Mouse (Mus musculus) cerebellum, adult 2 months (tissue): Measurements from ENCODE around the gene Aox2. TPM values are rescaled to one million over a fixed set of nuclear protein-coding genes. Genes with fewer than 3 reads are reported as not detected.

Experiments used
- DNase-seq, 2 experiments: peaks; one replicate each; pipeline ENCODE4 v3.0.0; 2021
- H3K27ac ChIP-seq: fragments of 200-500 bp; 2 replicates; pipeline ENCODE4 v1.5.1; 2012; ENCODE audit warnings: low read length, control low read depth, inconsistent platforms; ENCODE audit not compliant: insufficient read depth
- H3K27me3 ChIP-seq: fragments of 200-500 bp; 2 replicates; pipeline ENCODE4 v1.6.1; 2012; ENCODE audit warnings: inconsistent platforms, mild to moderate bottlenecking, low read length, moderate library complexity; ENCODE audit not compliant: control insufficient read depth, insufficient read depth
- H3K4me1 ChIP-seq: fragments of 200-500 bp; 2 replicates; pipeline ENCODE4 v1.6.1; 2011; ENCODE audit warnings: low read length; ENCODE audit not compliant: control insufficient read depth, insufficient read depth
- H3K4me3 ChIP-seq: fragments of 200-500 bp; replicated peaks from 2 replicates; pipeline ENCODE3; 2011; ENCODE audit warnings: mild to moderate bottlenecking, low read depth, low read length, control low read depth; ENCODE audit not compliant: insufficient read depth
- CTCF ChIP-seq: fragments of 200-500 bp; IDR thresholded peaks from 2 replicates; pipeline ENCODE4 v1.5.1; 2011; ENCODE audit warnings: low read depth, mild to moderate bottlenecking, control low read depth, low read length, moderate library complexity, borderline replicate concordance; ENCODE audit not compliant: insufficient read depth
- POLR2A ChIP-seq: fragments of 200-500 bp; IDR thresholded peaks from 2 replicates; pipeline ENCODE4 v1.6.1; 2011; ENCODE audit warnings: low read length, control low read depth, borderline replicate concordance; ENCODE audit not compliant: insufficient read depth
- WGBS: fragments of 180-500 bp; shearing (Covaris S2); methylation state at CpG from one replicate; pipeline ENCODE4 v1.1.7; 2018; 5-methylcytosine and 5-hydroxymethylcytosine counted together
- polyA plus RNA-seq: library from polyadenylated mRNA; depleted of rRNA; stranded (reverse); fragments of >200 nt; gene quantifications from 2 replicates; pipeline ENCODE4 v1.2.3, GENCODE M21; 2012

Aox2 gene
- polyA plus RNA-seq, 1 experiment, result 0.03 TPM

DNA sequence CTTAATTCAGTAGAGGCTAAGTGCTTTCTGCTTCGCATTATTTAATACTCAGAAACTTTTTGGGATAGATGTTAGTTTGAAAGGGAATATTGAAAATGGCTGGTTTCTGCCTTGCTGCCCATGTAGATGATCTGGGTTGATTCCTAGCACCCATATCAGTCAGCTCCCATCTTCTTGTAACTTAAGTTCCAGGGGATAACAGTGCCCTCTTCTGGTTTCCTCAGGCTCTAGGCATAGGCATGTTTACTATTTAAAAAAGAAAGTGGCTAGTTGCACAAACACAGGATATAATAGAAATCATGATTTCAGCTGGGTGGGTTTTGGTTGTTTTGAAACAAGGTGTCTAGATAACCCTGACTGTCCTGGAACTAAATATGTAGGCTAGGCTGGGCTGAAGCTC lies 118.1 kb downstream of the Aox2 start:
- DNase-seq, result no peak
- Histone ChIP-seq H3K4me1 (no peaks in the 10 kb centered on the region; the same call in 1 of the 2 replicates), H3K27me3 (no peaks in the 10 kb centered on the region), H3K4me3 (no peak overlapping the region), H3K27ac (no peak overlapping the region)
- 97% methylated on average over 1 of the region's 1 CpGs for WGBS
- no peak for TF ChIP-seq CTCF
- TF ChIP-seq POLR2A, result no peak

DNA sequence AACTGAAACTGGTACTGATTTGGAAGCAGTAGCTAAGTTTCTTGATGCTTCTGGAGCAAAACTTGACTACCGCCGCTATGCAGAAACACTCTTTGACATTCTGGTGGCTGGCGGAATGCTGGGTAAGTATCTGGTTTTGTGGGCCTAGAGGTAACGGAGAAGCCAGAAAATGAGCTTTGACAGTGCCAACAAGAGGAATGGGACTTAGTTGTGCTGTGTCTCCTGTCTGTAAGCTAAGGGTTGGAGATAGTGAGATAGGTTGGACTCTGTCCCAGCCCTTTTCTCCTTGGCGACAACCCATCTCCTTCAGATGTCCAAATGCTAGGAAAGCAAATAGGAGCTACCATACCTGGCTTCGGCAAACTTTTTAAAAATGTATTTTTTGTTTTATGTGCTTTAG lies 119.6 kb downstream of the Aox2 start:
- H3K27me3 ChIP-seq, result no peaks in the 10 kb centered on the region
- no peak overlapping the region for H3K4me3 ChIP-seq
- WGBS, result 71% methylated on average over 6 of the region's 6 CpGs
- no peak overlapping the region for H3K27ac ChIP-seq
- no peak for TF ChIP-seq CTCF
- no peak for TF ChIP-seq POLR2A
- H3K4me1 ChIP-seq, result no peaks in the 10 kb centered on the region; the same call in 1 of the 2 replicates
- no peak for DNase-seq

DNA sequence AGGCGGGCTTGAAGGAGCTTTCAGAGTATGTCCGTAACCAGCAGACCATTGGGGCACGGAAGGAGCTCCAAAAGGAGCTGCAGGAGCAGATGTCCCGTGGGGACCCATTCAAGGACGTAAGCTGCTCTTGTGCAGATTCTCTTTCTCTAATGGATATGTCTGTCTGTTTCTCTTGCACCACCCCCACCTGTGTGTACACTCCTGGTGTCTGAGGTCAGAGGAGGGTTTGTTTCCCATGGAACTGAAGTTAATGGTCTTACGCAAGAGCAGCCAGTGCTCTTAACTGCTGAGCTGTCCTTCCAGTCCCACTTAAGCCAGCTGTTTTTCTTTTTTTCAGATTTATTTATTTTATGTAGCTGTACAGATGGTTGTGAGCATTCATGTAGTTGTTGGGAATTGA lies 123.3 kb downstream of the Aox2 start:
- H3K4me3 ChIP-seq, result no peak overlapping the region
- H3K27me3 ChIP-seq, result no peaks in the 10 kb centered on the region
- WGBS, result 86% methylated on average over 6 of the region's 6 CpGs
- no peak for DNase-seq
- H3K27ac ChIP-seq, result no peak overlapping the region
- no peaks in the 10 kb centered on the region for H3K4me1 ChIP-seq
- TF ChIP-seq POLR2A (no peak), CTCF (no peak)

DNA sequence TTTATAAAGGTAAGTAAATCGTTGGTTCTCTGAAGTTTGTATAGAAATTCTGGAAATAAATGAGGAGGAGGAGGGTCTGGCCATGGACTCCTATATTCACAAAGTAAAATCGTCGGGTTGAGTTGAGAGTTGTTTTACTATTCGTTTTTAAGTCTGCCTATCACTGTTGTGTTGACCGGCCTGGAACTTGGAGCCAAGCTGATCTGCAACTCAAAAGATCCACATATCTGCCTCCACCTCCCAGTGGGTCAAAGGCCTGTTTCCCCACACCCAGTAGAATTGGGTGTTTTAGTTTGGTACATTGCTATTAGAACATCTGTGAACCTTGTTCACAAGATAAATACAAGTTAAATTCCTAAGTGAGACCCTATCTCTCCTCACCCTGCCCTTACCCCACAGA lies 125.6 kb downstream of the Aox2 start:
- 94% methylated on average over 5 of the region's 5 CpGs for WGBS
- no peaks in the 10 kb centered on the region for H3K4me1 ChIP-seq
- DNase-seq, result no peak
- TF ChIP-seq CTCF, result no peak
- no peak for TF ChIP-seq POLR2A
- no peak overlapping the region for H3K27ac ChIP-seq
- H3K27me3 ChIP-seq, result no peaks in the 10 kb centered on the region
- no peak overlapping the region for H3K4me3 ChIP-seq

DNA sequence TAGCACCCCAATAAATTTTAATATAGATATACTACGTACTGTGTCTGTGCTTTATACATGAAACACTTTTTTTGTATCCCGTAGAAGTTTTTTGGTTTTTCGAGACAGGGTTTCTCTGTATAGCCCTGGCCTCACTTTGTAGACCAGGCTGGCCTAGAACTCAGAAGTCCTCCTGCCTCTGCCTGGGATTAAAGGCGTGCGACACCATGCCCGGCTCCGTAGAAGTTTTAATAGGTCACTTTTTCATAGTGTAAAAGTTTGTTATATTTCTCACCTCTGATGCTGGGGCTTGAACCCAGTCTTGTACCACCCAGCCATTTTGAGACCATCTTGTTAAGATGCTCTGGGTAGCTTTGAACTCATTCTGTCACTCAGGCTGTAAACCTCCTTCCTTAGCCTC lies 129.2 kb downstream of the Aox2 start:
- Histone ChIP-seq H3K27me3 (no peaks in the 10 kb centered on the region), H3K4me3 (no peak overlapping the region), H3K27ac (no peak overlapping the region), H3K4me1 (no peaks in the 10 kb centered on the region)
- no peak for DNase-seq
- no peak for TF ChIP-seq CTCF
- TF ChIP-seq POLR2A, result no peak
- 98% methylated on average over 7 of the region's 7 CpGs for WGBS

DNA sequence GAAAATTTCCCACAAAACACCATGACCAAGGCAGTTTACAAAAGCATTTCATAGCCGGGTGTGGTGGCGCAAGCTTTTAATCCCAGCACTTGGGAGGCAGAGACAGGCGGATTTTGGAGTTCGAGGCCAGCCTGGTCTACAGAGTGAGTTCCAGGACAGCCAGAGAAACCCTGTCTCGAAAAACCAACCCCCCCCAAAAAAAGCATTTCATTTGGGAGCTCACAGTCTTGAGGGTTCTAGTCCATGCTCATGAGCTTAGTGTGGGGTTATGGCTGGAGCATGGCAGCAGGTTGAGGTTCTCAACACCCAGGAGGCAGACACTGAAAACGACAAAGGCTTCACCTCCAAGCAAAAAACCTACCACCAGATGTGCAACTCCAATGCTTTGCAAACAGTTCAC lies 130.0 kb downstream of the Aox2 start:
- TF ChIP-seq POLR2A, result no peak
- H3K4me3 ChIP-seq, result no peak overlapping the region
- WGBS, result 83% methylated on average over 6 of the region's 6 CpGs
- no peak overlapping the region for H3K27ac ChIP-seq
- H3K27me3 ChIP-seq, result no peaks in the 10 kb centered on the region
- no peaks in the 10 kb centered on the region for H3K4me1 ChIP-seq
- DNase-seq, result no peak

DNA sequence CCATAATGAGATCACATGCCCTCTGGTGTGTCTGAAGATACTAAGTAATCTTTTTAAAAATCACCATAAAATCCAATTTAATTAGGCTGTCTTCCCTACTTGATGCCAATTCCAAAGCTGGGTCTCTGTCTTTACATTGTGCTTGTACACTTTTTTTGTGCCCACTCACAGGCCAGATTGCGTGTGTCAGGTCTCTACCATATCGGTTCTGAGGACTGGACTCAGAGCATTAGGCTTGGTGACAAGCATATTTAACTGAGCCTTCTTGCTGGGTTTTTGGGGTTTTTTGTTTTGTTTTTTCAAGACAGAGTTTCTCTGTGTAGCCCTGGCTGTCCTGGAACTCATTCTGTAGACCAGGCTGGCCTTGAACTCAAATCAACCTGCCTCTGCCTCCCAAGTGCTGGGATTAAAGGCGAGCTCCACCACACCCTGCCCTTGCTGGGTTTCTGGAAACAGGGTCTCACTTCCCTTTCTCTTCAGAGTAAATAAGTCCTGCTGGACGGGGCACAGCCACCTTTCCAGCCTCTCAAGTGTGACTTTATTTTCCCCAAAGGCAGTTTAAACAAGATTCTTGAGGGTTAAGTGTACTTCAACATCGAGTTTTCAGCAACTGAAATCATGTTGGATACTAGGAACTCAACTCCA lies 131.5 kb downstream of the Aox2 start:
- H3K4me3 ChIP-seq, result no peak overlapping the region
- WGBS, result 76% methylated on average over 5 of the region's 5 CpGs
- H3K27ac ChIP-seq, result no peak overlapping the region
- H3K4me1 ChIP-seq, result no peaks in the 10 kb centered on the region
- H3K27me3 ChIP-seq, result no peaks in the 10 kb centered on the region
- TF ChIP-seq POLR2A (no peak), CTCF (no peak)
- DNase-seq, result no peak

DNA sequence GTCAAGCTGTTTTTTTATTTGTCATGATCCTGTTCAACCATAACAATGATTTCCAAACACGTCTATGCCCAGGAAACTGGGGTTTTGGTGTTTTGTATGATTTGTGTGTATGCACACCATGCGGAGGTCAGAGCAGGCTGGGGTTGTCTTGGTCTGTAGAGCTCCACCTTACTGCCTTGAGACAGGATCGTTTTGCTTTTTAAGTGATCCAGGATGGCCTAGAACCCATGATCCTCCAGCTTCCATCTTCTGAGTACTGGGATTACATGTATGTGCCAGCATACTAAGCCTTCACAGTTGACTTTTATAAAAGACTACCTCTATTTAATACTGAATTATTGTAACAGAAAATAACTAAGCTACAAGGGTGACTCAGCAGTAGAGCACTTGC lies 132.1 kb downstream of the Aox2 start:
- DNase-seq, result no peak
- no peak overlapping the region for H3K4me3 ChIP-seq
- H3K27ac ChIP-seq, result no peak overlapping the region
- no peaks in the 10 kb centered on the region for H3K4me1 ChIP-seq
- TF ChIP-seq CTCF, result no peak
- no peak for TF ChIP-seq POLR2A
- no peaks in the 10 kb centered on the region for H3K27me3 ChIP-seq
- 75% methylated on average over 3 of the region's 3 CpGs for WGBS

DNA sequence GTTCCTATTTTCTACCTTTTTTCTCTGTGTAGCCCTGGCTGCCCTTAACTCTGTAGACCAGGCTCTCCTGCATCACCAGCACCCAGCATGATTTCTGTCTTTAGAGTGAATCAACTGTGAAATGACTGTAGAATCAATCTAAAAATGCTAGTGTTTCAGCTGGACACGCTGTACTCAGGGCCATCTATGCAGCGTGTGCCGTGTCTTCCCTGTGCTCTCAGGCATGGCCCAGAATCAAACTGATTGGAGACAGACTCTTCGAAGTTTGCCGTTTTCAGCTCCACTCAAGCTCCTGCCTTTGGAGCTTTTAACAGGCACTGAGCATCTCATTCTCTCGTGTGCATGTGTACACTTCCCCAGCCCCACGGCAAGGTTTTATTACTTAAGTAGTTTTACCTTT lies 132.7 kb downstream of the Aox2 start:
- WGBS, result 86% methylated on average over 7 of the region's 7 CpGs
- DNase-seq, result no peak
- no peak overlapping the region for H3K27ac ChIP-seq
- no peaks in the 10 kb centered on the region for H3K27me3 ChIP-seq
- TF ChIP-seq CTCF, result no peak
- H3K4me3 ChIP-seq, result no peak overlapping the region
- no peaks in the 10 kb centered on the region; the same call in 1 of the 2 replicates for H3K4me1 ChIP-seq
